Mouse (Mus musculus): ENCODE measurements around the gene Shd. TPM values are rescaled to one million over a fixed set of nuclear protein-coding genes. Genes with fewer than 3 reads are reported as not detected.

Gene Shd
- total and polyA plus RNA-seq, 3 experiments = 0.31 to 0.89 TPM; not detected in 1

DNA sequence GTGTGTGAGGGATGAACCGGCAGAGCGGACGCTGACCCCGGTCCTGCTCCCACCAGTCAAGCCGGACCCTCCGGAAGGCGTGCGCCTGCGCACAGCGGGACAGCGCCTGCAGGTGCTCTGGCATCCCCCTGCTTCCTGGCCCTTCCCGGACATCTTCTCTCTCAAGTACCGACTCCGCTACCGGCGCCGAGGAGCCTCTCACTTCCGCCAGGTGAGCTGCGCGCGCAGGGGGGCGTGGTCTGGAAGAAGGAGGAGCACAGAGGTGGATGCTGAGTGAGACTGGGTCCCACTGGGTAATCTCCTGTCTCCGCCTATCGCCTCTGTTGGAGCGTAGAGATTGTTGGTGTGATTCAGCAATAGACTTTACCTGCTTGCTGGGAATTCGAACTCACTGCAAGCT, 14.1 kb upstream of the Shd start:
- peaks cover 10% of the 10 kb centered on the region for H3K79me2 ChIP-seq (ENCODE audit: control insufficient read depth, insufficient read depth, low read length, poor library complexity)
- TF ChIP-seq POLR2A (IDR thresholded peaks at IDR 0.05; ENCODE audit: control insufficient read depth in 1 of 2, insufficient read depth in 1 of 2, low read depth in 1 of 2, low read length in 2 of 2, poor library complexity in 1 of 2) = no peak
- no peak for TF ChIP-seq MEF2A (IDR thresholded peaks at IDR 0.05; ENCODE audit: extremely low read depth, insufficient replicate concordance, low read depth, low read length, poor library complexity, severe bottlenecking)
- H3K36me3 ChIP-seq (ENCODE audit: control insufficient read depth in 1 of 2, insufficient read depth in 2 of 2, low read length in 2 of 2) = peaks cover 0 to 5% of the 10 kb centered on the region in 2 experiments; a peak in 1 of 4 replicates
- no peak overlapping the region for H3K27ac ChIP-seq (ENCODE audit: control insufficient read depth, low read depth, low read length)
- H3K4me1 ChIP-seq (ENCODE audit: control insufficient read depth in 1 of 2, insufficient read depth in 2 of 2, low read length in 2 of 2) = peaks cover 6 to 15% of the 10 kb centered on the region in 2 experiments; a peak in 3 of 4 replicates
- H3K9ac ChIP-seq (ENCODE audit: control insufficient read depth, low read depth, low read length, poor library complexity, severe bottlenecking) = no peak overlapping the region
- no peak for DNase-seq (ENCODE audit: low read depth, low spot score)
- peaks cover 0 to 2% of the 10 kb centered on the region in 2 experiments; a peak in 2 of 4 replicates for H3K27me3 ChIP-seq (ENCODE audit: control insufficient read depth in 1 of 2, insufficient read depth in 2 of 2, low read length in 2 of 2)
- H3K9me3 ChIP-seq (replicated peaks; ENCODE audit: insufficient read depth, low read length) = no peaks in the 10 kb centered on the region
- H3K4me3 ChIP-seq (ENCODE audit: control insufficient read depth in 1 of 2, insufficient read depth in 1 of 2, low read depth in 2 of 2, low read length in 2 of 2) = no peak overlapping the region

DNA sequence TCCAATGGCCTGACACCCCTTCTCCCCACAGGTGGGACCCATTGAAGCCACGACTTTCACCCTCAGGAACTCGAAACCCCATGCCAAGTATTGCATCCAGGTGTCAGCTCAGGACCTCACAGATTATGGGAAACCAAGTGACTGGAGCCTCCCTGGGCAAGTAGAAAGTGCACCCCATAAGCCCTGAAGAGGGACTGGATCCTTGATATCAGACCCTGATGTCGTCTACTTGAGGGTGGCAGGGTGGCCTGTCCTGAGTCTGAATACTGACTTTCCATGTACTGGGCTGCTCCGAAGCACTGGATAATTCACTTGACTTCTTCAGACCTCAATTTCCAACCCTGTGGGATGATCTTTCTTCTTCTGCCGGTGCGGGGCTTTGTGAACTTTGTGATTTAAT, 13.7 kb upstream of the Shd start:
- H3K4me3 ChIP-seq (ENCODE audit: control insufficient read depth in 1 of 2, insufficient read depth in 1 of 2, low read depth in 2 of 2, low read length in 2 of 2) = no peak overlapping the region
- peaks cover 0 to 5% of the 10 kb centered on the region in 2 experiments; a peak in 1 of 4 replicates for H3K36me3 ChIP-seq (ENCODE audit: control insufficient read depth in 1 of 2, insufficient read depth in 2 of 2, low read length in 2 of 2)
- H3K27me3 ChIP-seq (ENCODE audit: control insufficient read depth in 1 of 2, insufficient read depth in 2 of 2, low read length in 2 of 2) = peaks cover 0 to 2% of the 10 kb centered on the region in 2 experiments; a peak in 2 of 4 replicates
- peaks cover 6 to 15% of the 10 kb centered on the region in 2 experiments; a peak in 3 of 4 replicates for H3K4me1 ChIP-seq (ENCODE audit: control insufficient read depth in 1 of 2, insufficient read depth in 2 of 2, low read length in 2 of 2)
- H3K79me2 ChIP-seq (ENCODE audit: control insufficient read depth, insufficient read depth, low read length, poor library complexity) = peaks cover 10% of the 10 kb centered on the region
- no peaks in the 10 kb centered on the region for H3K9me3 ChIP-seq (replicated peaks; ENCODE audit: insufficient read depth, low read length)
- no peak overlapping the region for H3K27ac ChIP-seq (ENCODE audit: control insufficient read depth, low read depth, low read length)
- no peak for DNase-seq (ENCODE audit: low read depth, low spot score)
- no peak overlapping the region for H3K9ac ChIP-seq (ENCODE audit: control insufficient read depth, low read depth, low read length, poor library complexity, severe bottlenecking)
- TF ChIP-seq CHD1 (IDR thresholded peaks at IDR 0.05; ENCODE audit: low read depth, low read length) = no peak
- no peak for TF ChIP-seq ETS1 (IDR thresholded peaks at IDR 0.05; ENCODE audit: low read depth, low read length)
- no peak for TF ChIP-seq GATA1 (IDR thresholded peaks at IDR 0.05; ENCODE audit: low read depth, low read length)
- no peak for TF ChIP-seq ZC3H11A (IDR thresholded peaks at IDR 0.05; ENCODE audit: low read depth, low read length)
- no peak for TF ChIP-seq NELFE (IDR thresholded peaks at IDR 0.05; ENCODE audit: low read depth, low read length)
- TF ChIP-seq ZKSCAN1 (IDR thresholded peaks at IDR 0.05; ENCODE audit: low read depth, low read length) = no peak
- no peak for TF ChIP-seq MEF2A (IDR thresholded peaks at IDR 0.05; ENCODE audit: extremely low read depth, insufficient replicate concordance, low read depth, low read length, poor library complexity, severe bottlenecking)
- no peak for TF ChIP-seq POLR2AphosphoS5 (IDR thresholded peaks at IDR 0.05; ENCODE audit: borderline replicate concordance, low read depth, low read length)

- Histone ChIP-seq H3K36me3 (ENCODE audit: control insufficient read depth in 1 of 2, insufficient read depth in 2 of 2, low read length in 2 of 2) (peaks cover 0 to 5% of the 10 kb centered on the region in 2 experiments; a peak in 1 of 4 replicates), H3K9me3 (replicated peaks; ENCODE audit: insufficient read depth, low read length) (no peaks in the 10 kb centered on the region), H3K27ac (ENCODE audit: control insufficient read depth, low read depth, low read length) (no peak overlapping the region), H3K4me1 (ENCODE audit: control insufficient read depth in 1 of 2, insufficient read depth in 2 of 2, low read length in 2 of 2) (peaks cover 6 to 15% of the 10 kb centered on the region in 2 experiments; a peak in 3 of 4 replicates), H3K4me3 (ENCODE audit: control insufficient read depth in 1 of 2, insufficient read depth in 1 of 2, low read depth in 2 of 2, low read length in 2 of 2) (peak overlapping the region in 1 of 2 experiments; percentile 38; a peak in 1 of 4 replicates), H3K9ac (ENCODE audit: control insufficient read depth, low read depth, low read length, poor library complexity, severe bottlenecking) (no peak overlapping the region), H3K27me3 (ENCODE audit: control insufficient read depth in 1 of 2, insufficient read depth in 2 of 2, low read length in 2 of 2) (peaks cover 0 to 1% of the 10 kb centered on the region in 2 experiments; a peak in 2 of 4 replicates), H3K79me2 (ENCODE audit: control insufficient read depth, insufficient read depth, low read length, poor library complexity) (peaks cover 10% of the 10 kb centered on the region)
- peak; percentile 79 for TF ChIP-seq ZC3H11A (IDR thresholded peaks at IDR 0.05; ENCODE audit: low read depth, low read length)
- TF ChIP-seq RCOR1 (IDR thresholded peaks at IDR 0.05; ENCODE audit: low read depth, low read length) = 0 out of 2 replicates have a peak, but pooled peaks have one; percentile 21
- TF ChIP-seq POLR2A (IDR thresholded peaks at IDR 0.05; ENCODE audit: control insufficient read depth in 1 of 2, insufficient read depth in 1 of 2, low read depth in 1 of 2, low read length in 2 of 2, poor library complexity in 1 of 2) = no peak; a peak in 1 of 4 replicates
- peak; percentile 44 for TF ChIP-seq SIN3A (IDR thresholded peaks at IDR 0.05; ENCODE audit: low read length)
- no peak for TF ChIP-seq KAT2A (conservative IDR thresholded peaks at IDR 0.05; ENCODE audit: low read depth, low read length)
- TF ChIP-seq CTCF (IDR thresholded peaks at IDR 0.05 in 2 of 3, conservative IDR thresholded peaks at IDR 0.05 in 1 of 3; ENCODE audit: control insufficient read depth in 1 of 3, insufficient read depth in 1 of 3, low read depth in 2 of 3, low read length in 3 of 3, poor library complexity in 1 of 3, severe bottlenecking in 1 of 3) = peak; percentile 83 to 89 (median 87)
- TF ChIP-seq TCF12 (IDR thresholded peaks at IDR 0.05; ENCODE audit: low read depth, low read length) = peak; percentile 24; the same call in 1 of the 2 replicates
- peak; percentile 45; the same call in 1 of the 2 replicates for TF ChIP-seq HCFC1 (IDR thresholded peaks at IDR 0.05; ENCODE audit: low read depth, low read length)
- TF ChIP-seq POLR2AphosphoS2 (IDR thresholded peaks at IDR 0.05; ENCODE audit: low read length) = no peak
- peak; percentile 75 for TF ChIP-seq SMC3 (IDR thresholded peaks at IDR 0.05; ENCODE audit: low read depth, low read length)
- peak; percentile 88 for TF ChIP-seq RAD21 (IDR thresholded peaks at IDR 0.05; ENCODE audit: low read depth, low read length)
- TF ChIP-seq ZKSCAN1 (IDR thresholded peaks at IDR 0.05; ENCODE audit: low read depth, low read length) = no peak
- 0 out of 2 replicates have a peak, but pooled peaks have one; percentile 26 for TF ChIP-seq BHLHE40 (IDR thresholded peaks at IDR 0.05; ENCODE audit: borderline replicate concordance, low read depth, low read length)
- DNase-seq (ENCODE audit: low read depth, low spot score) = peak; percentile 79
Measured at GRCm38 (mm10) chr17:55957168-55957567, 13.1 kb upstream of the Shd start.
